Mouse (Mus musculus): Measurements from ENCODE around the gene Cdh16.
A peak's percentile ranks its signal among the peaks of the same experiment; 100 is the strongest.
"Not testable (repeated sequence)": the region's sequence is repeated elsewhere in the genome, so short reads cannot be mapped to it uniquely, and the experiment has no call there.

Cdh16 gene

DNA sequence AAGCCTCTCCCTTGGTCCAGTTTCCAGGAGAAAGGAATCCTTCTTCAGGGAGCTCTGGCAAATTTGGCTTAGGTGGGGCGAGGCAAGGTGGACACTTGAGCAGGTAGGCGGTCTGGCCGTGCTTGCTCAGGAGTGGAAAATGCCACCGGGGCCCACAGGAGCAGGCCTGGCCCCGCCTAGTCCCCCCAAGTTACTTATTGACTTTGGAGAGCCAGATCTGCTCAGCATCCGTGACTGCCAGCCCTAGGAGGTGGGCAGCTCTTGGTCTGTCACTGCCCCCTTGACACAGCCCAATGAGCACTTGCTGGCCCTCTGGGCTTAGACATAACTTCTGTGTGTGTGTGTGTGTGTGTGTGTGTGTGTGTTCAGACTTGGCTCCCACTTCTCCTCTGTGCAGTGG, at the start of gene Cdh16:
Cdh16 (minus strand) TSS at position 236 of the 400 bp plus-strand sequence.
- no peak for DNase-seq (ENCODE audit: low spot score in 2 of 2)

DNA sequence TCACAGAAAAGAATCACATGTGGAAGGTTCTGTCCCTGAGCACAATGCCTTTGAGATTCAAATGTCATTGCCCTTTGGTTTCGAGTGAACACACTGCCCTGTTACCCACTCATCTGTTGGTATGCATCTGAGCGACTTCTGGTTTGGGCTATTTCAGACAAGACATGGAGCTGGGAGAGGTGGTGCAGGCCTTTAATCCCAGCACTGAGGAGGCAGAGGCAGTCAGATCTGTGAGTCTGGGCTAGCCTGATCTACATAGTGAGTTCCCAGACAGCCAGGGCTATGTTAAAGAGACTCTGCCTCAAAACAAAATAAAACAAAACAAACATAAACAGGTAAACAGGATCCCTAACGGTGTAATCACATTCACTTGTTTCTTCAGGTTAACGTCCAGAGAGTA, 31.4 kb upstream of the Cdh16 start:
- DNase-seq (ENCODE audit: low spot score in 2 of 2), result no peak

- peak; percentile 62 to 80 for DNase-seq (ENCODE audit: low spot score in 2 of 2)
Observed at GRCm38 (mm10) chr8:104654984-104655383, 30.8 kb upstream of the Cdh16 start.

DNA sequence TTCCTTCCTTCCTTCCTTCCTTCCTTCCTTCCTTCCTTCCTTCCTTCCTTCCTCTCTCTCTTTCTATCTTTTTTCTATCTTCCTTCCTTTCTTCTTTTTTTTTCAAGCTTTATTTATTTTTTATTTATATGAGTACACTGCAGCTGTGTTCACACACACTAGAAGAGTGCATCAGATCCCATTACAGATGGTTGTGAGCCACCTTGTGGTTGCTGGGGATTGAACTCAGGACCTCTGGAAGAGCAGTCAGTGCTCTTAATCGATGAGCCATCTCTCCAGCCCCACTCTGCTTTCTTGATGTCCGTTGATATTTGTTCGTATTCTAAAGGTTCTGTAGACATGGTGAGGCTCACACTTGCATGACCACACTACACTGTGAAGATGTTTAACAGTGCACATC, 20.0 kb upstream of the Cdh16 start:
- DNase-seq (ENCODE audit: low spot score in 2 of 2), result not testable (repeated sequence)

- peak in 1 of 2 experiments; percentile 2 for DNase-seq (ENCODE audit: low spot score in 2 of 2)
Observed at GRCm38 (mm10) chr8:104642324-104642654, 18.1 kb upstream of the Cdh16 start.

- peak; percentile 81 for DNase-seq (ENCODE audit: low spot score in 2 of 2)
Observed at GRCm38 (mm10) chr8:104641426-104642323, 17.5 kb upstream of the Cdh16 start, which contains the start of gene Ciao2b. TSS of gene Ciao2b (minus strand) at chr8:104641965.

DNA sequence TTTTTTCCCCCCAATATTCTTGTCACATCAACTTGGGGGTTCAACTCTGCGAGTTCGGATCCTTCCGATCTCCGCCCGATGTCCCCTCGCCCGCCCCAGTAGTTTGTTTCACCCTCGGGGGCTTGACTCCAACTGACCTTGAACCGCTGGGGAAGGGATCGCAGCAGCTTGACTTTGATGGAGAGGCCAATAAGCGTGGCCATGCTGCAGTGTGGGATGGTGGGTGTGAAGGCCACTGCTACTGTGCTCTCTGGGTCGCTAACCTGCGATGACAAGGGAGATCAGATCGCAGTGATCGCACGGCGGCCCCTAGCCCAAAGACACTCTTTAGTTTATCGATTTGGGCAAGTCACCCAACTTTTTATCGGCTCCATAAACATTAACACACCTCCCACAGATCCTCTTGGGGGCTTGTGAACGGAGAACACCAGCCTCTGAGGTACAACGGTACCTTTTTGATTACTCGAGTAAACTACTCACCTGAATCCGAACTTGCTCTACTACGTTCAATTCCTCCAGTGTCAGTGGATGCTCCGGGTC, 16.7 kb upstream of the Cdh16 start:
- peak; percentile 3 to 5 for DNase-seq (ENCODE audit: low spot score in 2 of 2)

- peak in 1 of 2 experiments; percentile 2 for DNase-seq (ENCODE audit: low spot score in 2 of 2)
Observed at GRCm38 (mm10) chr8:104640241-104640640, 16.0 kb upstream of the Cdh16 start.

- DNase-seq (ENCODE audit: low spot score in 2 of 2), result no peak
Observed at GRCm38 (mm10) chr8:104638010-104638409, 13.8 kb upstream of the Cdh16 start.

- no peak for DNase-seq (ENCODE audit: low spot score in 2 of 2)
Observed at GRCm38 (mm10) chr8:104635004-104635710, 11.0 kb upstream of the Cdh16 start.

DNA sequence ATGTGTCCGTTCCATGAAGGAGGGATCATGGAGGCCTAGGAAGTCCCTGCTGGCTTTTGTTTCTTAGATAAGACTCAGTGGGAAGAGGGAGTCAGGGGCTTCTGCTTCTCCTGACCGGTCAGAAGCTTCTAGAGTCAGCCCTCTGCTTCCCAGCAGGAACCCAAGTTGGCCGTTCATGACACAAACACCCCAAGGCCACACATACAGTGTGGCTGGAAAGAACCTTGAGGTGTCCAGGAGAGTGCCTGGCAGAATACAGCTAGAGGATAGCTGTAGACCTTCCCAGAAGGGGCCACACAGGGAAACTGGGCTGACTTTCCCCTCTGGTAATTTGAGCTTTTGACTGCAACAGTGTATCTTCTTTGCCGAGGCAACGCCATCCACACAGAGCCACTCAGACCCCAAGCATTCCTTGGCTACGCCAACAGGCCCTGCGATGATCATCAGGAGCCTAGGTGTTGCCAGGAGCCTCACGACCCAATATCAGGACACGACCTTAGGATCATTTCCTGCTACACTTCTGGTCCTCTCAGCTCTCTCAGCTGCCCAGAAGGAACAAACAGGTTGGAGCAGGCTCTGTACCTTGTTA, 9.1 kb upstream of the Cdh16 start:
- no peak for DNase-seq (ENCODE audit: low spot score in 2 of 2)

GRCm38 (mm10) chr8:104632486-104632885, 8.3 kb upstream of the Cdh16 start:
- no peak for DNase-seq (ENCODE audit: low spot score in 2 of 2)

GRCm38 (mm10) chr8:104631975-104632374, 7.8 kb upstream of the Cdh16 start:
- DNase-seq (ENCODE audit: low spot score in 2 of 2), result no peak

DNA sequence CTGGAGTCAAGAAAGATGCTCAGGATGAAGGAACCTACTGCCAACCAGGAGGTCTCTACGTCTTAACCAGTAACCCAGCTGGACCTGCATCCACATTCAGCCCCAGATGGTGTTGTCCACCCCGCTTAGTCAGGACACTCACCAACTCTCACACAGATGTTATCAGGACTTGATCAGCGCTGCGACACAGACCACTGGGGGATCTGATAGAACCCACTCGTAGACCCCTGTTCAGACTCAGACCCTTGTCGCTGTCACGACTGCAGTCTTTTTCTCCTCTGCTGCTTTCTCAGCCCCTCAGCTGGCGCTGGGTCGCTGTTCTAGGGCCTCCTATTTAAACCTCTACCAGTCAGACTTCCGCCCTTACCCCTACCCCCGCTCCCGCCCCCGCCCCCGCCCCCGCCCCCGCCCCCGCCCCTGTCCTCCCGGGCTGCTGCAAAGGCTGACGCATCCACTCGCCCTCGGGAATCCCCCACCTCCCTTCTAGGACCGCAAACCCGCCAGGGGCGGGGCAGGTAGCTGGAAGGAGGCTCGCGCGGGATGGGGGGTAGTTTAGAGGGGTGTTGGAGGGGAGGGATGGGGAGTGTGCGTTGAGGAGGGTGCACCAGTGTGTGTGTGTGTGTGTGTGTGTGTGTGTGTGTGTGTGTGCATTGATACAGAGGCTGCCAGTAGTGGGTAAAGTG, 6.9 kb upstream of the Cdh16 start, which contains the start of gene Rrad:
Rrad (minus strand) TSS at position 347 of the 683 bp plus-strand sequence.
- peak; percentile 69 to 81 for DNase-seq (ENCODE audit: low spot score in 2 of 2)

- peak; percentile 19 to 30 for DNase-seq (ENCODE audit: low spot score in 2 of 2)
Observed at GRCm38 (mm10) chr8:104630574-104630973, 6.4 kb upstream of the Cdh16 start.

GRCm38 (mm10) chr8:104630111-104630479, 5.9 kb upstream of the Cdh16 start:
- DNase-seq (ENCODE audit: low spot score in 2 of 2), result no peak

- DNase-seq (ENCODE audit: low spot score in 2 of 2), result no peak
Observed at GRCm38 (mm10) chr8:104629306-104630110, 5.3 kb upstream of the Cdh16 start.

- DNase-seq (ENCODE audit: low spot score in 2 of 2), result no peak
Observed at GRCm38 (mm10) chr8:104628402-104628801, 4.2 kb upstream of the Cdh16 start.

- no peak for DNase-seq (ENCODE audit: low spot score in 2 of 2)
Observed at GRCm38 (mm10) chr8:104627065-104627740, 3.0 kb upstream of the Cdh16 start.

DNA sequence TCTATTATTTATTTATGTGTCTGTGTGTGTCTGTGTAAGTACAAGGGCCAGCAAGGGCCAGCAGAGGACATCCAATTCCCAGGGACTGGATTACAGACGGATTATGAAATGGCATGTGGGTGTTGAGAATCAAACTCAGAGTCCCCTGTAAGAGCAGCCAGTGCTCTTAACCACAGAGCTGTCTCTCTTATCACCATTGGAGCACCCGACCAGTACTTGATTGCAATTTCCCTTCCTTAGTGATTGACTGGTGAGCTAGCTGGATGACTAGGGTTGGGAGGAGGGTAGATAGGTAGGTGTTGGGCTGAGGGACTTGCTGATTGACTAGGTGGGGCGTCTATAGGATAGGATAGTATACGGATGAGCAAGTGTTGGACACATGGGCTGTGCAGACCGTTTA, 3.4 kb downstream of the Cdh16 start:
- DNase-seq (ENCODE audit: low spot score in 2 of 2), result no peak
